Mouse (Mus musculus) hindbrain, embryonic 12.5 days (tissue): Measurements from ENCODE around the gene Mlec. TPM values are rescaled to one million over a fixed set of nuclear protein-coding genes. Genes with fewer than 3 reads are reported as not detected.
"Not testable (repeated sequence)": the region's sequence is repeated elsewhere in the genome, so short reads cannot be mapped to it uniquely, and the experiment has no call there.

ENCODE experiments used
- ATAC-seq: fragments of 200-750 bp; cut with Nextera tagmentation; 2 replicates; pipeline ENCODE4 v1.8.0; 2017; ENCODE audit warnings: moderate TSS enrichment; ENCODE audit not compliant: low FRiP score
- H3K27ac ChIP-seq: fragments of 300-500 bp; sonication (generic); 2 replicates; pipeline ENCODE4 v1.5.1; 2016; ENCODE audit warnings: mild to moderate bottlenecking
- H3K27me3 ChIP-seq: fragments of 300-500 bp; sonication (generic); 2 replicates; pipeline ENCODE4 v1.6.1; 2016; ENCODE audit warnings: mild to moderate bottlenecking
- H3K36me3 ChIP-seq: fragments of 300-500 bp; sonication (generic); 2 replicates; pipeline ENCODE4 v1.6.1; 2016; ENCODE audit warnings: mild to moderate bottlenecking
- H3K4me1 ChIP-seq: fragments of 300-500 bp; sonication (generic); 2 replicates; pipeline ENCODE4 v1.6.1; 2016
- H3K4me2 ChIP-seq: fragments of 300-500 bp; sonication (generic); replicated peaks from 2 replicates; pipeline ENCODE4 v1.6.1; 2016; ENCODE audit warnings: mild to moderate bottlenecking
- H3K4me3 ChIP-seq: fragments of 300-500 bp; sonication (generic); 2 replicates; pipeline ENCODE4 v1.5.1; 2016; ENCODE audit warnings: mild to moderate bottlenecking
- H3K9ac ChIP-seq: fragments of 300-500 bp; sonication (generic); 2 replicates; pipeline ENCODE4 v1.6.1; 2016; ENCODE audit warnings: mild to moderate bottlenecking, moderate library complexity
- H3K9me3 ChIP-seq: fragments of 300-500 bp; sonication (generic); replicated peaks from 2 replicates; pipeline ENCODE4 v1.6.1; 2016; ENCODE audit warnings: mild to moderate bottlenecking
- WGBS: fragments of 180-500 bp; shearing (Covaris S2); methylation state at CpG from one replicate; pipeline ENCODE4 v1.1.7; 2016; 5-methylcytosine and 5-hydroxymethylcytosine counted together
- polyA plus RNA-seq: library from polyadenylated mRNA; unstranded; fragments of >200 nt; fragmentation: Nextera tagmentation; extraction: Ambion mirVana; gene quantifications from 2 replicates; pipeline ENCODE4 v1.2.1, GENCODE M21; 2016

Gene Mlec
- polyA plus RNA-seq, 1 experiment from 2014 or later: 65.0 TPM

- H3K9me3 ChIP-seq: no peaks in the 10 kb centered on the region
- no peak overlapping the region for H3K9ac ChIP-seq
- ATAC-seq: no peak
- H3K4me1 ChIP-seq: peaks cover 12% of the 10 kb centered on the region
- H3K27ac ChIP-seq: no peak overlapping the region
- H3K4me3 ChIP-seq: no peak overlapping the region
- 95% methylated on average over 22 of the region's 22 CpGs for WGBS
- H3K36me3 ChIP-seq: peaks cover 56% of the 10 kb centered on the region
- no peaks in the 10 kb centered on the region for H3K27me3 ChIP-seq
- no peak overlapping the region for H3K4me2 ChIP-seq
Measured at GRCm38 (mm10) chr5:115127421-115128179, 30.4 kb downstream of the Mlec start.

DNA sequence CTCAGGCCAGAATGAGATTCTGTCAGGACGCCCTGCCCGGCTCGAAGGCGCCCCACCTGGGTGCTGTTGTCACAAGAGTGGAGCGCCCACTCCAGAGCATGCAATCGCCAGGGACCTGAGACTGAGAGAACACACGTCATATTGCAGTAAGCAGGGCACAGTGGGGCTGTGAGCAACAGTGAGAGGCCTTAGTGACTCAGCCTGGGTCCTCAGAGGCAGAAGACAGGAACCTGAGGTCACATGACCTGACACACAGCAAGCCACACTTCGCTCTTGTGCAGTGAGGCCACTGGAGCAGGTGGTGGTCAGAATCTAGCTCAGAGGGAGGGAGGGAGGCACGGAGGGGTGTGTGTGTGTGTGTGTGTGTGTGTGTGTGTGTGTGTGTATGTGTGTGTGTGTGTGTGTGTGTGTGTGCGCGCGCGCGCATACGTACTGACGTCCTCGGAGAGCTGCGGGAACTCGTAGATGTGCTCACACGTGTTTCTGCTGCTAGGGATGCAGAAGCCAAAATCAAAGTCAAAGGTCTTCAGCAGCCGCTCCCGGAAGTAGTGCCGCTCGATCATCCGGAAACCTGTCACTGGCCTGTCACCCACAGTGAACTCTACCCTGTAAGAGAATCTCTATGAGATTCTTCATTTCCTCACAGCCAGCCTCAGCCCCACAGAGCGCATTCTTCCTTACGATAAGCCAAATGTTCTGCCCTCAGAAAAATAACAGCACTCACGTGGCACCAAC is 31.2 kb downstream of the Mlec start:
- no peak overlapping the region for H3K4me2 ChIP-seq
- H3K4me3 ChIP-seq: no peak overlapping the region
- H3K9me3 ChIP-seq: no peaks in the 10 kb centered on the region
- peaks cover 61% of the 10 kb centered on the region for H3K36me3 ChIP-seq
- WGBS: 92% methylated on average over 28 of the region's 28 CpGs
- no peak for ATAC-seq
- H3K27me3 ChIP-seq: no peaks in the 10 kb centered on the region
- no peak overlapping the region for H3K9ac ChIP-seq
- peaks cover 10% of the 10 kb centered on the region; the same call in 1 of the 2 replicates for H3K4me1 ChIP-seq
- H3K27ac ChIP-seq: no peak overlapping the region

- Histone ChIP-seq H3K27me3 (no peaks in the 10 kb centered on the region), H3K4me2 (peak overlapping the region; percentile 21; the same call in 1 of the 2 replicates), H3K4me3 (no peak overlapping the region), H3K9me3 (no peaks in the 10 kb centered on the region), H3K4me1 (peaks cover 10% of the 10 kb centered on the region; the same call in 1 of the 2 replicates), H3K9ac (no peak overlapping the region), H3K27ac (peak overlapping the region; percentile 30), H3K36me3 (peaks cover 61% of the 10 kb centered on the region)
- ATAC-seq: peak; percentile 44; the same call in 1 of the 2 replicates
- WGBS: 22% methylated on average over 24 of the region's 24 CpGs
Measured at GRCm38 (mm10) chr5:115125211-115125871, 32.6 kb downstream of the Mlec start.

DNA sequence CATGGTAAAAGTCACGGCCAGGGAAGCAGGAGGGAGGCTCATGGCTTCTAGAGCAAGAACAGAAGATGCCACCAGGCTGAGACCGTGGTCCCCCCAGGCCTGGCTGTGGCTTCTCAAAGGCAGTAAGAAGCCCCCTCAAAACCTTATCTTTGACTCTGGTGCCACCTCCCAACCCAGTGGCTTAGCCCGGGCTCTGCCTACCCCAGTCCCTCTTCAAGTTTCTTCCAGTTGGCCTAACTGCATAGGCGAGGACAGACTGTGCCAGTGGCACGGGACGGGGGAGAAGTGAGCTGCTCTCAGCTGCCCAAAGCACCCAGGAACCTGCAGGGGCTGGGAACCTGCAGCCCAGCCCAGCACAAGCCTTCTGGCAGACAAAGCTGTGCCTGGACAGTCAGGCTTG is 33.3 kb downstream of the Mlec start:
- no peak for ATAC-seq
- Histone ChIP-seq H3K27me3 (no peaks in the 10 kb centered on the region), H3K9ac (no peak overlapping the region), H3K4me2 (no peak overlapping the region), H3K4me3 (no peak overlapping the region), H3K27ac (peak overlapping the region; percentile 30; the same call in 1 of the 2 replicates), H3K36me3 (peaks cover 55% of the 10 kb centered on the region), H3K4me1 (peaks cover 10% of the 10 kb centered on the region; the same call in 1 of the 2 replicates), H3K9me3 (no peaks in the 10 kb centered on the region)
- WGBS: 97% methylated on average over 6 of the region's 6 CpGs

- H3K4me1 ChIP-seq: peaks cover 20% of the 10 kb centered on the region
- no peaks in the 10 kb centered on the region for H3K9me3 ChIP-seq
- no peak overlapping the region for H3K4me2 ChIP-seq
- H3K27me3 ChIP-seq: no peaks in the 10 kb centered on the region
- no peak overlapping the region for H3K4me3 ChIP-seq
- no peak for ATAC-seq
- WGBS: 81% methylated on average over 5 of the region's 5 CpGs
- no peak overlapping the region for H3K9ac ChIP-seq
- H3K27ac ChIP-seq: no peak overlapping the region
- H3K36me3 ChIP-seq: peaks cover 34% of the 10 kb centered on the region
Measured at GRCm38 (mm10) chr5:115120978-115121377, 37.0 kb downstream of the Mlec start.

- peaks cover 11% of the 10 kb centered on the region for H3K4me1 ChIP-seq
- H3K4me3 ChIP-seq: peak within 1 kb of the TSS; percentile 76
- H3K27me3 ChIP-seq: no peaks in the 10 kb centered on the region
- H3K9ac ChIP-seq: peak within 1 kb of the TSS; percentile 83
- H3K4me2 ChIP-seq: peak within 1 kb of the TSS; percentile 83
- H3K9me3 ChIP-seq: no peaks in the 10 kb centered on the region
- H3K36me3 ChIP-seq: peaks cover 33% of the 10 kb centered on the region
- peak within 1 kb of the TSS; percentile 35 for H3K27ac ChIP-seq
- WGBS: under 1% methylated on average over 39 of the region's 39 CpGs
- ATAC-seq: peak; percentile 82
Measured at GRCm38 (mm10) chr5:115118961-115119570, 38.9 kb downstream of the Mlec start, which contains the start of gene Acads. Gene Acads (minus strand): TSS chr5:115119346.

- Histone ChIP-seq H3K9me3 (no peaks in the 10 kb centered on the region), H3K36me3 (peaks cover 26% of the 10 kb centered on the region), H3K27me3 (no peaks in the 10 kb centered on the region), H3K4me2 (no peak overlapping the region), H3K27ac (no peak overlapping the region), H3K9ac (no peak overlapping the region), H3K4me3 (no peak overlapping the region), H3K4me1 (peaks cover 11% of the 10 kb centered on the region)
- 95% methylated on average over 13 of the region's 13 CpGs for WGBS
- ATAC-seq: no peak
Measured at GRCm38 (mm10) chr5:115117467-115117866, 40.5 kb downstream of the Mlec start.

DNA sequence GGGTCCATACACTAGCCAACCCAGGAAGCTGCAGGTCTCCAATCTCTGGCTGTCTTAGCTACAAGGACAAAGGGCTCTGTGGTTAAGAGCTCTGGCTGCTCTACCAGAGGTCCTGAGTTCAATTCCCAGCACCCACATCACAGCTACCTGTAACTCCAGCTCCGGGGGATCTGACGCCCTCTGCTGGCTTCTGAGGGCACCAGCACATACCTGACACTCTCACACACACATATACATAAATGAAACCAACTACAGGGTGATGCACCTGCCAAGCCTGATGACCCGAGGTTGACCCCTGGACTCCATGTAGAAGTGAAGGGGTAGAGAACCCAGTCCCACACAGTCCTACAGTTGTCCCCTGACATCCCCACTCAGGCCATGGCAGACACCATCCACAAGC is 41.6 kb downstream of the Mlec start:
- WGBS: 91% methylated on average over 3 of the region's 3 CpGs
- no peak overlapping the region for H3K4me3 ChIP-seq
- no peak overlapping the region for H3K4me2 ChIP-seq
- H3K27ac ChIP-seq: no peak overlapping the region
- peaks cover 27% of the 10 kb centered on the region for H3K36me3 ChIP-seq
- H3K9me3 ChIP-seq: no peaks in the 10 kb centered on the region
- H3K4me1 ChIP-seq: peaks cover 11% of the 10 kb centered on the region
- H3K9ac ChIP-seq: no peak overlapping the region
- no peaks in the 10 kb centered on the region for H3K27me3 ChIP-seq
- no peak for ATAC-seq

DNA sequence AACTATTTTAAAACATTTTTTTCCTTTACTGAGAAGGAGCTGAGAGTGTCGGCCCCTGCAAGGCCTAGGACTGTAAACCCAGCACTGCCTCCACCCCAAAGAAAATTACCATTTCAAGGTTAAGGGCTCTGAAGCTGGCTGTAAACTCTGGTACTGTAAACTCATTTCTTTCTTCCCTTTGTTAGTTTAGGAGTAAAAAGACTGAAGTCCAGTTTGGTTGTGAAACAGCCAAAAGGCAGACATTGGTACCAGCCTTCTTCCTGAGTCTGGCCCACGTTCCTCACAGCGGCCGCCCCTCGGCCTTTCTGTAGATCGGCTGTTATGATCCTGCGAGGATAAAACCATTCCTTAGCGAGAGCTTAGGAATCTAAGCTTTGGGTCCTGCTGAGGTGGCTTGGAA is 43.5 kb downstream of the Mlec start:
- no peak overlapping the region for H3K9ac ChIP-seq
- no peak overlapping the region for H3K4me2 ChIP-seq
- peaks cover 24% of the 10 kb centered on the region for H3K4me1 ChIP-seq
- H3K36me3 ChIP-seq: peaks cover 33% of the 10 kb centered on the region
- ATAC-seq: no peak
- no peak overlapping the region for H3K27ac ChIP-seq
- H3K9me3 ChIP-seq: no peaks in the 10 kb centered on the region
- 93% methylated on average over 8 of the region's 8 CpGs for WGBS
- H3K4me3 ChIP-seq: no peak overlapping the region
- no peaks in the 10 kb centered on the region for H3K27me3 ChIP-seq

DNA sequence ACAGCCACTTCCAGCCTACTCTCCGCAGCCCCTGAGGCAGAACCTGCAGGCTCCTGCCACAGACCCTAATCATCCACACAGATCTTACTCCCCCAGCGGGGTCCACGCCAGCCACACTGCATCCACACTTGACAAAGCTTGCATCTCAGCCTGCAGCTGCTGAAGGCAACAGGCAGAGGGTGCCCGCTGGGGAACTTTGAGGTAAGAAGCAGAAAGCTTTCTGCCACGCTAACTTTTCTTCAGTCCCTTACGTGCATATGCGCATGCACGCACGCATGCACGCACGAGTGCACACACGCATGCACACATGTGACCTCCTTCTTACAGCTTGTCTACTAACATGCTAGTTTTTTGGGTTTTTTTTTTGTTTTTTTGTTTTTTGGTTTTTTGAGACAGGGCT is 44.7 kb downstream of the Mlec start:
- Histone ChIP-seq H3K27me3 (no peaks in the 10 kb centered on the region), H3K27ac (no peak overlapping the region), H3K9ac (no peak overlapping the region), H3K4me1 (peaks cover 13% of the 10 kb centered on the region), H3K9me3 (no peaks in the 10 kb centered on the region), H3K36me3 (peaks cover 33% of the 10 kb centered on the region), H3K4me3 (no peak overlapping the region), H3K4me2 (no peak overlapping the region)
- no peak for ATAC-seq
- 96% methylated on average over 12 of the region's 12 CpGs for WGBS

DNA sequence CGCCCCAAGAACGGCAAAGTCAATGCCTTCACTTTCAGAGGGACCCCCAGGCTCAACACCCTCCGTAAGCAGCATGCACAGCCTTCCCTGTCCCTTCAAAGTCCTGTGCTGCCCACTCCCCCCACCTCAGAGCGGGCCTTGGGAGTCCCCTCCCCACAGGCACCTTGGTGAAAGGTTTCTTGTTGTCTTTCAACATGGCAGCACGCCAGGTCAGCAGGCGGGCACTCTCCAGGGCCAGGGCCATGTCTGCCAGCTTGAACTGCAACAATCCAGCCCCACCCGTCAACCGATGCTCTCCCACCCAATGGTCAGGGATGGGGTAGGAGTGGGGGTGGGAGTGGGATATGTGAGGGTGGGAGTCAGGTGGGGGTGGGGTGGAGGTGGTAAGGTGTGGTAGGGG is 46.8 kb downstream of the Mlec start:
- no peak for ATAC-seq
- no peaks in the 10 kb centered on the region for H3K27me3 ChIP-seq
- no peaks in the 10 kb centered on the region for H3K9me3 ChIP-seq
- H3K4me1 ChIP-seq: peaks cover 13% of the 10 kb centered on the region
- 91% methylated on average over 8 of the region's 8 CpGs for WGBS
- no peak overlapping the region for H3K27ac ChIP-seq
- no peak overlapping the region for H3K4me2 ChIP-seq
- no peak overlapping the region for H3K9ac ChIP-seq
- H3K36me3 ChIP-seq: peaks cover 21% of the 10 kb centered on the region
- H3K4me3 ChIP-seq: no peak overlapping the region

DNA sequence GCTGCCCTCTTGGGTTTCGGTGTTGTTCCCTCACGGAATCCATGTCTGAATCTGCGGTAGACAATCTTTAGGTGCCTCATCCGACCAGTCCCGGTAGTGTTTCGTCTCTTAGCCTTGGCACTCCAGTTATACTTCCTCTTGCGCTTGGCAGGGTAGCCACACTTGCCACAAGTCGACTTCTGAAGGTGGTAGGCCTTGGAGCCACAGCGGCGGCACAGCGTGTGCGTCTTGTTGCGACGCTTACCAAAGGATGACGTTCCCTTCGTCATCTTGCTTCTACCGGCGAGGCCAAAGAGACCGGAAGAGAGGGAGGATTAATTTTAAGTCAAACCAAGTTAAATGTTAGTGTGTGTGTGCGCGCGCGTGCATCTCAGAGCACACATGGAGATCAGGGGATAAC is 54.7 kb downstream of the Mlec start:
- not testable (repeated sequence) for H3K27me3 ChIP-seq, H3K4me2 ChIP-seq, H3K9me3 ChIP-seq, H3K27ac ChIP-seq, H3K4me3 ChIP-seq, H3K4me1 ChIP-seq, ATAC-seq, H3K9ac ChIP-seq
- peaks cover 30% of the 10 kb centered on the region for H3K36me3 ChIP-seq
- WGBS: 97% methylated on average over 23 of the region's 23 CpGs
